Mouse (Mus musculus): ENCODE measurements at regions not wholly inside any gene's neighbourhood (a gene's known extent, or its start where the extent isn't known, plus 50 kb on each side); places are given as distances from the start of the nearest gene placed in this dataset.

DNA sequence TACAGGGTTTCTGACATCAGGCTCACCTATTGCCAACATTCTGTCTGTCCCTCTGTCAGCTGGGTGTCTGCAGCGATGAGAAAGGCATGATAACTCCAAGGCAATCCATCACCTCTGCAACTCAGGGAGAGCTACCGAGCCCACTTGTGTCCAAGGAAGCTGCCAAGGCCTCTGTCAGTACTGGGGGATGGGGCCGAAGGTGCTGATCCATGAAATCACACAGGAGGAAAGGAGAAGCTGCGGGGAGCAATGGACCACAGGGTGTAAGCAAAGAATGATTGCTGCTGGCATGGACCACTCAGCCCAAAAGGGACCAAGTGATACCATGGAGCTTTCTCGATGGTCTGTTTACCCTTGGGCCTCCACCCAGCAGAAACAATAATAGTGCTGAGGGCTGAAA lies 67.5 kb upstream of the Mid1ip1 start:
- DNase-seq, result no peak
- intact Hi-C loops (cut with DNase I), result loop anchor here (10.0 kb wide), 1 partner anchor 327 kb away; no protein-coding TSS in a partner anchor

DNA sequence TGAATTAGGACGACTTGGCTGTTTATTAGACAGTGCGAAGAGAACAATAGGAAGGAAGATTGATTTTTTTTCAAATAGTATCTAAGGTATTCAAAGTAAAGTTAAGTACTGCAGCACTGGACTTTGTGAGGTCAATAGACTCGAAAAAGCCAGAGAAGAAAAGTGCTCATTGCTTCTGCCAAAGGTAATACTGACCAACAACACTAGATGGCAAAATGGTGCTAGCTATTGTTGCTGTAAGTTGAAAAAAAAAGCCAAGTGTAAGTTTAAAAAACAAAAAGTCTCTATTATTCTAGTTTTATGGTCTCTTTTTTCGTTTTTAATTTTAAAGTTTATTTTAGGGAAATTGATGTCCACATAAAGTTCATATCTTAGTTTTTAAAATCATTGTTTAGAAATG lies 63.9 kb upstream of the Mid1ip1 start:
- intact Hi-C loops (cut with DNase I), result no loop called here
- peak in 1 of 2 experiments; percentile 9 for DNase-seq

Data from heart, postnatal 14 days (tissue).